Mouse (Mus musculus): ENCODE data around the gene Tmem251. TPM values are rescaled to one million over a fixed set of nuclear protein-coding genes. Genes with fewer than 3 reads are reported as not detected.
A peak's percentile ranks its signal among the peaks of the same experiment; 100 is the strongest.

Tmem251 gene
- total RNA-seq, 2 experiments from 2014 or later = 4.7 TPM

DNA sequence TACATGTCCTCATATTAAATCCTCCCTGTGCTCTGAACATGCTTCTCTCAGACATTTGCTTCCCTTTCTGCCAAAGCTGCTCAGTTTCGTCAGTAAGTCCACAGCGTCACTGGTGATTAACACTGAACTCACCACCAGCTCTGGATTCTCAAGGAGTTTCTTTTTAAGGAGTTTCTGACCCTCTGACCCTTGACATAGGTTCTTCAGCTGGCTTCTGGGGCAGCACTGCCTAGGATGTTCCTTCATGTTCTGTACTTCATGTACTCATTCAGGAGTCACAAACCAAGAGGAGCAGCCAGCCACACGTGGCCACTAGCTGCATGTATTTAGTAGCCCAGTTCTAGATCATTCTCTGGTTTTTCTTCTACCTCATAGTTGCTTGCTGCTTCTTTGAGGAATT is 4.7 kb downstream of the Tmem251 start:
- no peak for DNase-seq (ENCODE audit: low spot score in 2 of 2)

DNA sequence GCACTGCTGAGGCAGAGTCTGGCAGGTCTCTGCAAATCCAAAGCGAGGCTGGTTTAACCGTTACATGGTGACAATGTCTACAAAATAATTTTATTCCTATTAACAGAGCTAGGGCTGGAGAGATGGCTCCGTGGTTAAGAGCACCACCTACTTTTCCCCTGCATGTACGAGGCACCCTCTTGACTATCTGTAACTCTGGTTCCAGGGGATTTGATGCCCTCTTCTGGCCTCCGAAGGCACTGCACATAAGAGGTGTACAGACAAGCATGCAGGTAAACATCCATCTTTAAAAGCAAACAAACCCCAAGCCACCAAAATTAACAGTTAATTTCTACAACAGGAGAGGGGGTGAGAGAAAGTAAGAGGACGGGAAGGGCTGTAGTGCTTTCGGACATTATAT is 12.7 kb downstream of the Tmem251 start:
- peak; percentile 42 to 52 for DNase-seq (ENCODE audit: low spot score in 2 of 2)

DNA sequence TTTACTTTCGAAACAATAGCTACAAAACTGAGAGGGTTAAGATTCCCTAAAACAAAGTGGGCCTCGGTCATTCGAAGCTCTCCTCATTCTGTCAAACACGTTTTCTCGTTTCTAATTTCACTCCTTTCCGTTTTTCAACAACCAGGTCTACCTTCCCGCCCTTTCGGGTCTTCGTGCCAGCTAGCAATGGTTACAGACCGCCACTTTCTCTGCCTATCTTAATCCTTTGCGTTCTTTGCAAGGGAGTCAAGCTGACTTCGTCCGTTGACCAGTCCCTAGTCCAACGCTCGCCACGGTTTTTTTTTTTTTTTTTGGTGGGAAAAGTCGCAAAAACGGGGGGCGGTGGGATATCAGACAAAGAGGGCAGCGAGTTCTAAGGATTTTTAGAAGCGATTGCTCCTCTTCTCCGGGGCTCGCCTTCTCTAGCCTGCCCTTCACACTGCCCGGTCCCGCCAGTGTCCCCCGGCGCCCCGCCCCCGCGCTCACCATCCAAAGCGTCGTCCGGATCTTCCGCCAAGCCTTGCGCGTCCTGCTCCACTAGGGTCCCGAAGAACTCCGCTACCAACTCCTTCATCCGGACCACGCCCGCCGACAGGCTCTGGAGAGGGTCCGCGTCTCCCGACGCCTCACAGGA is 13.6 kb downstream of the Tmem251 start:
- DNase-seq (ENCODE audit: low spot score in 2 of 2) = no peak

DNA sequence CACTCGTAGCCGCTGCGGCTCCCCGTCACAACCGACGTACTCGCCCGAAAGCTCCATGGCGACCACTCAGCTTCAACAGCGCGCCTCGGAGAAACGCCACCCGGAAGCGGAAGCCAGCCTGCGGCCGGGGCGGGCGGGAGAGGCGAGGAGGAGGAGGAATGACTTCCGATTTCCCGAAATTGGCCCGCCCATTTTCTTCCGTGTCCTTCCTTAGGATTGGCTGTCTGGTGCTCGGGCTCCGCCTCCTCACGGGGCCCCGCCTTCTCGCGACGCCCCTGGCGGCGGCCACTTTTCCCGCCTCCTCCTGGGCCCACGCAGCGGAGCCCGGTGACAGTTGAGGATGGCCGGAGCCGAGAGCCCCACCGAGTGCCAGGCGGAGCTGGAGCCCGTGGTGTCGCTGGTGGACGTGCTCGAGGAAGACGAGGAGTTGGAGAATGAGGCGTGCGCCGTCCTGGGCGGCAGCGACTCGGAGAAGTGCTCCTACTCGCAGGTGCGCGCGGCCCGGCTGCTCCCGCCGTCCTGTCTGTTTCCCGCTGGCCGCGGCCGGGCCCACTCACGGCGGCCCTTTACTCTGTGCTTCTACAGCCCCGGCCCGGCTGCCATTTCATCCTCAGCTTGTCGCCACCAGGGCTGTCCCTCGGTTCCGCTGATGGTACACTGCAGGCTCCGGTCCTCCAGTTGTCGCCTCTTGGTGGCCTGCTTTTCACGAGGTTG is 14.3 kb downstream of the Tmem251 start, which contains the start of the genes Gm28051, Gon7 and Ubr7:
Gm28051 (minus strand) TSS at position 77 of the 714 bp plus-strand sequence.
Gon7 (minus strand) TSS at position 115 of the 714 bp plus-strand sequence.
Ubr7 (plus strand) TSS at position 279 of the 714 bp plus-strand sequence.
- DNase-seq (ENCODE audit: low spot score in 2 of 2) = peak; percentile 94 to 97

DNA sequence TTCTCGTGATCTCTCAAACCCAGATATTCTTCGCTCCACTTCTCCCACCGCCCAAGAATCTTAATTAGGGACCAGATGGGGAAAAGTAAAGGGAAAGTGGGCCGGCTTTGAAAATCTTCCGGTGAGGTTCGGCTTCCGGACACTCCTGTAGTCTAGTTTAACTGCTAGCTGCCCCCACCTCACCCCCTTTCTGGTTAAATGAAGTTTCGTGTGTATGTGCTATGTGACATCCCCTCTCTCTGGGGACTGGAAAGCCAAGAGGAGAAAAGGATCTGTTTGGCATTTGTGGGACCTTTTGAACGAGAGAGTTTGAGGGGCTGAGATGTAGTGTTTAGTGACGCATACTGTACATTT is 14.8 kb downstream of the Tmem251 start, which contains the start of gene Gm20604:
Gm20604 (minus strand) TSS at position 270 of the 354 bp plus-strand sequence.
- no peak for DNase-seq (ENCODE audit: low spot score in 2 of 2)

DNA sequence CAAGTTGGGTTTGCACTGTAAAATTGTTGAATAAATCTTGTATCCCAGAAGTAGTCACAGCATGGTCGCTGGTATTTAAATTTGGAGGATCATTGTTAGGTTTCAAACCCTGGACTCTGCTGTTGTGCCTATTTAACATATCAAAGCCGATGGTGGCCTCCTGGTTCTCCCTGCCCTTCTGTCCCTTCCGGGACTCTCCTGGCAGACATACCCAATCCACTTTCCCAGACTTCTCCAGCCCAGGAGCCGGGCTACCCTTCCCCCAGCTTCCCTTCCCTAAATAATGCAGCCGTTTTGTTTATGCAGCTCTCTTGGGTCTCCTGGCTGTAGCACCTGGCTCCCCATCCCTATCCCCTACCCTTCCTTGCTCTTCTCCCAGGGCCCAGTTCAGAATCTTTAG is 15.4 kb downstream of the Tmem251 start:
- no peak for DNase-seq (ENCODE audit: low spot score in 2 of 2)

DNA sequence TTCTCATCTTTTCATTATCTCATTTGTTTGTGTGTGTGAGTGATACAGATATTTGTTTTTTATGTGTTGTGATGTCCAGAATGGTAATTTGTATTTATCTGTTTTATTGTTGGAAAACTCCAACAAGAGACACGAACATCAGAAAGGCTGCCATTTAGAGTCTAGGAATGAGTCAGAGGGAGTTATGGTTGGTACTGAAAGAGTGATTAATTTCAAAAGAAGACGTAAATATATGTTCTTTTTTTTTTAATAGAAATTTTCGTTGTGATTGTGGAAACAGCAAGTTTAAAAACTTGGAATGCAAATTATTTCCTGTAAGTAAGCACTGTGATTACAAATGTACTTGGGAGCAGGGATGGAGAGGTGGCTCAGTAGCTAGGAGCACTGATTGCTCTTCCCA is 18.1 kb downstream of the Tmem251 start:
- DNase-seq (ENCODE audit: low spot score in 2 of 2) = no peak

DNA sequence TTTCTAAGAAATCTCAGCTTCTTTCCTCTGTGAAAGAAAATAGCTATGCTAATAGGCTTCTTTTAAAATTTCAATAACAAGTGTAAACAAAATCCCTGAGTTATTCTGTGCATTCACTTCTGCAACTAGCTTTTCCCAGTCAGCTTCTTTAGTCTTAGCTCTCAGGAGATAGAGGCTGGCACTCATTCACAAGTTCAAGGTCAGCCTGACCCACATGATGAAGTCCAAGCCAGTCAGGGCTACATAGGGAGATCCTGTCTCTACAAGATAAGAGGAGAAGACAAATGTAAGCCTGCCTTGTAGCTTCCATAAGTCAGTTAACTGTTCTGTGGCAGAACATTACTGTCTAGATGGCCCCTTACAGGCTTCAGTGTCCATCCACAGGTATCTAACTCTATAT is 20.1 kb downstream of the Tmem251 start:
- no peak for DNase-seq (ENCODE audit: low spot score in 2 of 2)

DNA sequence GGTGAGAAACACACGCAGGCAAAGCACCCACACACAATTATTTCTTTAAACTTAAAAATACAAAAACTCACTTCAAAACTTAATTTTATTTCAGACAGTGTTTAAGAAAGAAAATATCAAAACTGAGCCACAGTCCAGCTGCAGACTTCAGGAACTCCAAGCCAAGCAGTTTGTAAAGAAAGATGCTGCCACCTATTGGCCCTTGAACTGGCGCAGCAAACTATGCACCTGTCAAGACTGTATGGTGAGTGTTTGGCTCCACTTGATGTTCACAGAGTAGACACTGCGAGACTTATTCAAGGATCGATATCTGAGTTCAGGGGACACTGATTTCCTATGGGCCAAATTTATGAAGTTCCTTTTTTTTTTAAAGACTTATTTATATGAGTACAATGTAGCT is 25.4 kb downstream of the Tmem251 start:
- DNase-seq (ENCODE audit: low spot score in 2 of 2) = no peak

DNA sequence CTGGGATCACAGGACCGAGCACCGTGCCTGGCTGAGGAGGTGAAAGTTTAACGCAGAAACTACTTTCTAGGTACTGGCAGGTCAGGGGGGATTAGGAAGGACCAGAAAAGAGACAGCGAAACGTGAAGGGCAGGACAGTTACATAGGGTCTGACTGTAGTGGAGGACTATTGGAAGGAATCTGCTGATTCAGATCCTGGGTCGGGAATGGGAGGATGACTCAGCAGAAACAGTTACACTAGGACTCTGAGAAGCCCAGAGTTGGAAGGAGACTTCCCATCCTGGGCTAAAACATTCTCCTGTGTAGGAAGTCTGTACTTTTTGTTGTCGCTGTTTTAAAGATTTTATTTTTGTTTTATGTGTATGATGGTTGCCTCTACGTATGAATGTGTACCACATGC is 28.0 kb downstream of the Tmem251 start:
- no peak for DNase-seq (ENCODE audit: low spot score in 2 of 2)

DNA sequence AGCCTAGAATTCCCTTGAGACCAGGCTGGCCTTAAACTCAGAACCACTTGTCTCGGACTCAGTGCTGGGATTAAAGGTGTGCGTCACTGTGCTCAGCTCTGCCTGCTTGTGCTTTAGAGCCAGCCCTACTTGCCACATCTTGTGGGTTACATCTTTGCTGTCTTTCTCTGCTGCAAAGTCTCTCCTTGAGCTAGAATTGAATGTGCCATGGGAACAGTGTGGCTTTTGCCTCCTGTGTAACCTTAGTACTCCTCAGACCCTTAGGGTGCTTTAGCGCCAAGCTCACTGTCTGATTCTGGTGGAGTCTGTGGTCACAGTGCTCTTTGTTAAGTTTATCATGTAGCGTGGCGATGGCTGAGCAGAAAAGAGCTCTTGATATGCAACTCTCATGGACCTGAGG is 29.1 kb downstream of the Tmem251 start:
- no peak for DNase-seq (ENCODE audit: low spot score in 2 of 2)

DNA sequence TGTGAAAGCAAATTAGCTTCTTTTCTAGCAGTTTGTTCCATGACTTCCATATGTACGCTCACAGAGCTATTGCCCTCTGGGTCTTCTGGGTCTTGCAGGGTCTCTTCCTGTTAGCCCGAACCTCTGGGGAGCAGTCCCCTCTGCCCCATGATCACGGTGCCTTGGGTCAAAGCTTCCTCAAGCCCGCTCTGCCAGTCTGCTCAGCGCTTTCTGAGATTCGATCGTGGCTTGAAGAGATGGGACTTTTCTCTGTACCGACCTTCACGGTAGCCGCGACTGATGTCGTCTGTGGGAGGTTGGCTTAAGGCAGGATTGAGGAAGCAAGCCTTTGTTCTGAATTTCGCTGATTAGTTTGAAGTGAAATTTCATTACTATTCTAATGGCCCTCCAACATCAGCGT is 32.5 kb downstream of the Tmem251 start:
- no peak for DNase-seq (ENCODE audit: low spot score in 2 of 2)

DNA sequence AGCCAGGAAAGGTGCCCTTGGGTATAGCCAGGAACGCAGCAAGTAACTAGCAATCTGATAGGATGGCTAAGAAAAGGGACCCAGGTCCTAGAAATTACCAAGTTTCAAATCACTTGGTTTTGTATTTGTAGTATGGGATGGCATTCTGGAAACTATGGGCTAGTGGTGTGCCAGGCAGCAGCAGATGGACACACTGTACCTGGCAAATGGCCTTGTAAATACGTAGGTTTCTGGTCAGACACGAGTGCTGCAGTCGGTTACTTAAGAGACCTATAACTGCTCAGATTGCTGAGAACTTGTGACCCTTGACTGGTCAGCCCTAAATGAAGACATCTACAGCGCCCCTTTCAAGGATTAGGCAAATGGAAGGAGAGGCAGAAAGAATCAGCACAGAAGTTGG is 34.6 kb downstream of the Tmem251 start:
- no peak for DNase-seq (ENCODE audit: low spot score in 2 of 2)

DNA sequence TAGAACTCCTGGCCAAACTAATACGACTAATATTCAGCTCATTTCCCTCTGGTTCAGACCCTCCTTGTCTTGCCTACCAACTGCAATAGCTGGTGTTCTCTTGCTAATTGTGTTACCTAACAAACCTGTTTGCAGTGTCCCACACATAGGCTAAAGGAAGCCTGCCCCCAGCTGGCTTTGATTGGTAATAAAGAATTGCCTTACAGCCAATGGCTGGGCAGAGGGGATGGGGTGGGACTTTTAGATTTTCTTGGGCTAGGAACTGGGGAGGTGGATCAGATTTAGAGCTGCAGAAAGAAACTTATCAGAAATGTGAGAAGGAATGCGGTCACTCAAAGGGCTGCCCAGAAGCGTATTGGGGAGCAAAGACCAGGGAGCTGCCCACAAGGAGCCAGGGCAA is 35.9 kb downstream of the Tmem251 start:
- DNase-seq (ENCODE audit: low spot score in 2 of 2) = no peak

DNA sequence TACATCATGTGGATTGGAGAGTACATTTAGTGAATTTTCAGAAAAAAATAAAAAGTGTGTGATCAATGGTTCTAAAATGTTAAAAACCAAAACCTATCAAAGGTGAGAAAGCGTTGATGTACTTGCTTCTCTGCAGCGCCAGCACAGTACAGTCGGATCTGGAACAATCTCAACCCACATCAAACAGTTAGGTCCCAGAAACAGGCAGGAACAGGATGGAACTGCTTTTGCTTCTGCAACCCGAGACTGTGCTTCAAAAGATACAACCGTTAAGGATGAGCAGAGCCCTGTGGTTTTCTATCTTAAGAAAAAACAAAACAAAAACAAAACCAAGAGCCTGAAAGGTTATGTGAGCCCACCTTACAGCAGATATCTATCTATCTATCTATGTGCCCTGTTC is 39.3 kb downstream of the Tmem251 start:
- no peak for DNase-seq (ENCODE audit: low spot score in 2 of 2)

DNA sequence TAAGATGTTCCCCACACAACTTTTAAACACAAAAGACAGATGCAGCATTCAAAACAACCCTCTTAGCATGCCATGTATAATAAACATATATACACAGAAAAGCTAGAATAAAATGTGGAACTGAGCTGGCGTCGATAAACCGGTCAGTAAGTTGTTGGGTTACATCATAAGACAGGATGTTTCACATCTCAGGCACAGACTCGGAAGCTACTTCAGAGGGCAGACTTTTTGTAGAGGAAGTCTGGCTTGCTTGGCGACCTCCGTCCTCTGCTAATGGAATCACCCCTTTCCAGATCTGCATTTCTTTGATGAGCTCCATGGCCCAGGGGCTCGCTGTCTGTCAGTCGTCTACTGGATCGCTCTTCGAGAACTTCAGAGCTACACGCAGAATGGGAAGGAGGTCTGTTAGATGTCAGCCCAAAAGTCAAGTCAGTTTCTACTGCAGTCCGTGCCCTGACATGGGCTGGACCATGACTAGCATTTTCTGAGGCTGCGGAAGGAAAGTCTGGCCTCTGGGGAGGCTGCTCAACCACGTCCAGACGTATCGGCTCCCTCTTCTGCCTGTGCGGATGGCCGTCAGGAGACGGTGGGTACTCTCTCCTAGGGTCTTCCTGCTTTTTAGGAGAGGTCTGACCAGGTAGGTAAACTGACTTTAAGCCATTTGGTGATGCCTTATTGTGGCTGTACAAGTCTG is 41.5 kb downstream of the Tmem251 start:
- no peak for DNase-seq (ENCODE audit: low spot score in 2 of 2)

DNA sequence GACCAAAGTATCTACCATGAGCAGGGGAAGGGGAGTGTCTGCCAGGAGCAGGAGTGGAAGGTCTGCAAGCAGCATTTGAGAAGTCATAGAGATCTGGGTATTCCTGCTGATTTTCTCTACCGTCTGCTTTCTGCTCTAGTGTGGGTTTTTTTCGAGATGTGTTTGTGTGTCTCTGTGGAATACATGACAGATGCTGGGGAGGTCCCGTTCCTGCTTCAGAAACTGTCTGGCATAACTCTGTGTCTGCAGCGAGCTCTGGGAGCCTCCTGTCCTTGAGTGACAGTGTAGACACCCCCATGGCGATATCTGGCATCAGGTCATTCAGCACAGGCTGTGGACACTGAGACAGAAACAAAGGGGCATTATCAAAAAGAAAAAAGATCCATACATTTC is 42.0 kb downstream of the Tmem251 start:
- DNase-seq (ENCODE audit: low spot score in 2 of 2) = no peak

DNA sequence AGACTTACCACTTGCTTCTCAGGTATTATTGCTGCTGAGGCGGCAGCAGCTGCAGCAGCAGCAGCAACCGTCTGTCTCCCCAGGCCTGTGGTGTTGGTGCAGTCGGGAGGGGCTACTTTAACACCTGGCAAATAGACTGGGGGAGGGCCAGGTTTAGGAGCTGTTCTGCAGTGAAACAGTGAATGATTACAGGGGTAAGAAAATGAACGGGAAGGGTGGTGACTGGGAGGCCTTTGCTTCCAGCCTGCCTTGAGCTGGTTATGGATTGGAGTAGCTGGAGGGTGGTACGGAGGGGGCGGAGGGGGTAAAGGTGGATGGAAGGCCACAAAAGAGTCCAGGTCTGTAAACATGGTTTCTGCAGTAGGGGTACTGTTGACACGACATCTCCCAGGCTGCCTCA is 44.4 kb downstream of the Tmem251 start:
- no peak for DNase-seq (ENCODE audit: low spot score in 2 of 2)

All from layer of hippocampus, postnatal 10 days (tissue).